Mouse (Mus musculus): Measurements from ENCODE around the gene Rasl10a. TPM values are rescaled to one million over a fixed set of nuclear protein-coding genes. Genes with fewer than 3 reads are reported as not detected.

Gene Rasl10a
- total and polyA plus RNA-seq, 3 experiments: 0.47 to 0.55 TPM; not detected in 1

DNA sequence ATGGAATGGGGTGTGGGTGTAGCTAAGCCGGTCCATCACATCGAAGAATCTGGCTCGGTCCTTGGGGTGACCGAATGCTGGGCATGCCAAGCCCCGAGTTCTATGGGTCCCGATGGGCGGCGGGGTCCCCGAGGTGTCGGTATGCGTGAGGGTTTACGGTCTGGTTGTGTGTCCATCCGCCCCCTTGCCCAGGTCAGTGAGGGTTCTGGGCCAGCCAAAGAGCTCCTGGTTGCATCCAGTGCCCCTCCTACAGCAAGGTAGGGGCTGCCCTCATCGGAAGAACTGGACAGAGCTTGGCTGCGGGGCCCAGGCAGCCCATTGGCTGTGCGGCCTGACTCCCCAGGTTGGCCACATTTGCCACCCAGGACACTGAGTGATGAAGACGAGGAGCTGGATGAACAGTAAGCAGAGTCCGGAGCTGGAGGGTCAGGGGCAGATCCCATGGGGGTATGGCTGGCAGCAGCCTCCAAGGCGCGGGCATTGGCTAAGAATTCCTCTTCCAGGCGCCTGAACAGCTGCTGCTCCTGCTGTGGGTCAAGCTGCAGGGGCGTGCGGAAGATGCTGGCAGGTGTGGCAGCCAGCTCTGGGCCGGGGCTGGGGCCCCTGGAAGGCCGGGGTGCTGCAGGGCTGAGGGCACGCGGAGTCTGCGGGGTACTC is 3.0 kb downstream of the Rasl10a start:
- peaks cover 38% of the 10 kb centered on the region for H3K27me3 ChIP-seq (ENCODE audit: insufficient read depth, low read length)
- ATAC-seq (ENCODE audit: extremely low read depth, insufficient number of reproducible peaks, low FRiP score, poor library complexity, severe bottlenecking) (no peak), DNase-seq (ENCODE audit: low spot score) (no peak)
- H3K36me3 ChIP-seq (replicated peaks): peaks cover 56% of the 10 kb centered on the region
- H3K9me3 ChIP-seq (replicated peaks): peaks cover 31% of the 10 kb centered on the region
- TF ChIP-seq GATA2 (IDR thresholded peaks at IDR 0.05; ENCODE audit: borderline replicate concordance, low read depth, low read length): no peak
- TF ChIP-seq POLR2AphosphoS5 (IDR thresholded peaks at IDR 0.05; ENCODE audit: insufficient replicate concordance, low read depth, low read length): no peak
- no peak for TF ChIP-seq CTCF (IDR thresholded peaks at IDR 0.05; ENCODE audit: low read depth, low read length)
- no peak for TF ChIP-seq TAL1 (conservative IDR thresholded peaks at IDR 0.05; ENCODE audit: low read depth, low read length)
- peaks cover 70% of the 10 kb centered on the region for H3K4me1 ChIP-seq (ENCODE audit: insufficient read depth, low read depth, low read length)
- peak overlapping the region; percentile 35; the same call in 1 of the 2 replicates for H3K4me3 ChIP-seq (ENCODE audit: low read depth, low read length)

DNA sequence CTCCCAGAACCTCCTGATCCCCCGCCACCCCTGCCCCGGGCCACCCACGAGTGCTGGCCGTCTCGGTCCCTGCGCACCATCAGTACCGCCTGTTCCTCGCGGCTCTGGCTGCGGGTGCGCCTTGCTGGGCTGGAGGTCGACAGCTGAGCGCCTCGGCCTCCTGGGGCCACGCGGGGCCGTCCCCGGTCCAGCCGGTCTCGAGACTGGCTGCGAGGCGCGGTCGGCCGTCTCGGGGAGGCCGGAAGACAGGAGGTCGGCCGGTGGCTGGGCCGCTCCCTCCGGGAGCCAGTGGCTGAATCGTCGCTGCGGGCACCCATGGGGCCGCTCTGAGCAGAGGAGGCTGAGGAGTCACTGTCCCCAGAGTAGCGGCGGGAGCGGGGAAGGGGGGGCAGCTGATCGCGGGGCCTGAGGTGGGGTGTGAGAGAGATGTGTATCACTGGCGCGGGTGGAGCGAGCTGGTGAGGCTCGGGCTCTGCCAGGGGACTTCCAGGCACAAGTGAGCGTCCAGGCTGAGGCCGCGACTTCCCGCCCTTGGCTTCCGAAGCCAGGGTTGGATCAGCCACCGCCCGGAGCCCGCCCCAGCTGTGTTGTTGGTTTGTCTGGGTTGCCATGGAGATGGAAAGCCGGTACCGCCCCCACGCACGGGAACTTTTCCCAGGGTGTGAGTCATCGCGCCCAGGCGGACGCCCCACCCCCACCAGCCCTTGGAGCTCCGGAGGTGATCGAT is 3.6 kb downstream of the Rasl10a start:
- Histone ChIP-seq H3K36me3 (replicated peaks) (peaks cover 56% of the 10 kb centered on the region), H3K4me3 (ENCODE audit: low read depth, low read length) (peak overlapping the region; percentile 35; the same call in 1 of the 2 replicates), H3K27me3 (ENCODE audit: insufficient read depth, low read length) (peaks cover 32% of the 10 kb centered on the region), H3K9me3 (replicated peaks) (peaks cover 31% of the 10 kb centered on the region), H3K4me1 (ENCODE audit: insufficient read depth, low read depth, low read length) (peaks cover 68% of the 10 kb centered on the region)
- DNase-seq (ENCODE audit: low spot score) (no peak), ATAC-seq (ENCODE audit: extremely low read depth, insufficient number of reproducible peaks, low FRiP score, poor library complexity, severe bottlenecking) (no peak)
- no peak for TF ChIP-seq GATA2 (IDR thresholded peaks at IDR 0.05; ENCODE audit: borderline replicate concordance, low read depth, low read length)
- no peak for TF ChIP-seq GATA1 (IDR thresholded peaks at IDR 0.05; ENCODE audit: borderline replicate concordance, low read length)

- Histone ChIP-seq H3K36me3 (replicated peaks) (peaks cover 56% of the 10 kb centered on the region), H3K4me1 (ENCODE audit: insufficient read depth, low read depth, low read length) (peaks cover 70% of the 10 kb centered on the region), H3K27me3 (ENCODE audit: insufficient read depth, low read length) (peaks cover 25% of the 10 kb centered on the region), H3K9me3 (replicated peaks) (peaks cover 31% of the 10 kb centered on the region), H3K4me3 (ENCODE audit: low read depth, low read length) (peak overlapping the region; percentile 30; the same call in 1 of the 2 replicates)
- ATAC-seq (ENCODE audit: extremely low read depth, insufficient number of reproducible peaks, low FRiP score, poor library complexity, severe bottlenecking) (no peak), DNase-seq (ENCODE audit: low spot score) (no peak)
- TF ChIP-seq TAL1 (conservative IDR thresholded peaks at IDR 0.05; ENCODE audit: low read depth, low read length) (no peak), GATA1 (IDR thresholded peaks at IDR 0.05; ENCODE audit: borderline replicate concordance, low read length) (no peak), CTCF (IDR thresholded peaks at IDR 0.05; ENCODE audit: low read depth, low read length) (no peak), POLR2AphosphoS5 (IDR thresholded peaks at IDR 0.05; ENCODE audit: insufficient replicate concordance, low read depth, low read length) (no peak), GATA2 (IDR thresholded peaks at IDR 0.05; ENCODE audit: borderline replicate concordance, low read depth, low read length) (no peak)
Measured at GRCm38 (mm10) chr11:5062326-5062725, 4.4 kb downstream of the Rasl10a start.

GRCm38 (mm10) chr11:5062860-5063505 is 5.1 kb downstream of the Rasl10a start:
- no peak for TF ChIP-seq CTCF (IDR thresholded peaks at IDR 0.05; ENCODE audit: low read depth, low read length)
- TF ChIP-seq GATA1 (IDR thresholded peaks at IDR 0.05; ENCODE audit: borderline replicate concordance, low read length): no peak
- TF ChIP-seq TAL1 (conservative IDR thresholded peaks at IDR 0.05; ENCODE audit: low read depth, low read length): no peak
- no peak for TF ChIP-seq GATA2 (IDR thresholded peaks at IDR 0.05; ENCODE audit: borderline replicate concordance, low read depth, low read length)
- no peak for TF ChIP-seq POLR2AphosphoS5 (IDR thresholded peaks at IDR 0.05; ENCODE audit: insufficient replicate concordance, low read depth, low read length)
- peaks cover 31% of the 10 kb centered on the region for H3K9me3 ChIP-seq (replicated peaks)
- H3K27me3 ChIP-seq (ENCODE audit: insufficient read depth, low read length): peaks cover 18% of the 10 kb centered on the region

GRCm38 (mm10) chr11:5063561-5064281 is 5.8 kb downstream of the Rasl10a start:
- DNase-seq (ENCODE audit: low spot score): no peak
- H3K9me3 ChIP-seq (replicated peaks): peaks cover 31% of the 10 kb centered on the region
- H3K27me3 ChIP-seq (ENCODE audit: insufficient read depth, low read length): peaks cover 12% of the 10 kb centered on the region
- H3K36me3 ChIP-seq (replicated peaks): peaks cover 65% of the 10 kb centered on the region
- peak overlapping the region; percentile 82 for H3K4me3 ChIP-seq (ENCODE audit: low read depth, low read length)
- TF ChIP-seq TAL1 (conservative IDR thresholded peaks at IDR 0.05; ENCODE audit: low read depth, low read length) (no peak), POLR2AphosphoS5 (IDR thresholded peaks at IDR 0.05; ENCODE audit: insufficient replicate concordance, low read depth, low read length) (no peak), GATA1 (IDR thresholded peaks at IDR 0.05; ENCODE audit: borderline replicate concordance, low read length) (no peak), CTCF (IDR thresholded peaks at IDR 0.05; ENCODE audit: low read depth, low read length) (no peak), GATA2 (IDR thresholded peaks at IDR 0.05; ENCODE audit: borderline replicate concordance, low read depth, low read length) (no peak)
- ATAC-seq (ENCODE audit: extremely low read depth, insufficient number of reproducible peaks, low FRiP score, poor library complexity, severe bottlenecking): no peak
- peaks cover 70% of the 10 kb centered on the region for H3K4me1 ChIP-seq (ENCODE audit: insufficient read depth, low read depth, low read length)

More at GRCm38 (mm10) chr11:5062860-5063505, 5.1 kb downstream of the Rasl10a start:
- Histone ChIP-seq H3K4me1 (ENCODE audit: insufficient read depth, low read depth, low read length) (peaks cover 70% of the 10 kb centered on the region), H3K36me3 (replicated peaks) (peaks cover 58% of the 10 kb centered on the region), H3K4me3 (ENCODE audit: low read depth, low read length) (peak overlapping the region; percentile 49; the same call in 1 of the 2 replicates)
- ATAC-seq (ENCODE audit: extremely low read depth, insufficient number of reproducible peaks, low FRiP score, poor library complexity, severe bottlenecking) (no peak), DNase-seq (ENCODE audit: low spot score) (no peak)
